In genomic region chr4:152832757-152833363, GRCm38 (mm10) we compare ENCODE assay signal across 10 mouse cellular contexts.
DNase-seq lines count a peak whose midpoint lies in the region; ATAC-seq and TF ChIP-seq lines count a peak whose summit lies in the region.
"Had no signal": no experiment of that assay in that cellular context is flagged by ENCODE, and none has a peak within 500 bp of the region (broad histone marks: within the 10 kb centered on the region; RNA-seq: fewer than 3 reads in every experiment).

No protein-coding gene starts in this region.

- 93% methylated on average over 10 of the region's 10 CpGs for WGBS in kidney, embryonic 14.5 days
- WGBS in forebrain, embryonic 10.5 days: 64% methylated on average over 10 of the region's 10 CpGs
- WGBS in hindbrain, postnatal 0 days: 41% methylated on average over 10 of the region's 10 CpGs
- 63% methylated on average over 10 of the region's 10 CpGs for WGBS in neural tube, embryonic 12.5 days

- no peak overlapping the region for H3K4me2 ChIP-seq in kidney, embryonic 14.5 days (replicated peaks; ENCODE audit: low read depth, low read length)
- no peak overlapping the region for H3K4me2 ChIP-seq in hindbrain, postnatal 0 days (ENCODE audit: low read depth, low read length)
- H3K4me2 ChIP-seq in neural tube, embryonic 12.5 days (replicated peaks): 0 out of 2 replicates have a peak overlapping the region, but pooled peaks have one; percentile 27

- ATAC-seq in kidney, embryonic 14.5 days (ENCODE audit: low FRiP score, low TSS enrichment): no peak
- ATAC-seq in hindbrain, postnatal 0 days: no peak
- ATAC-seq in neural tube, embryonic 12.5 days (ENCODE audit: low FRiP score, low read depth): peak; percentile 13; the same call in 1 of the 2 replicates
- no peak for ATAC-seq in monocyte, adult 5-6 weeks (replicated peaks; ENCODE audit: insufficient number of reproducible peaks, low FRiP score, low TSS enrichment, poor library complexity, severe bottlenecking)
- ATAC-seq: CD4-positive, CD25-positive, alpha-beta regulatory T cell, adult 4 months had no signal

- H3K27me3 ChIP-seq in kidney, embryonic 14.5 days (ENCODE audit: control insufficient read depth, insufficient read depth, low read length): no peaks in the 10 kb centered on the region; the same call in 1 of the 2 replicates
- peaks cover 72% of the 10 kb centered on the region for H3K27me3 ChIP-seq in forebrain, embryonic 10.5 days (ENCODE audit: poor library complexity, severe bottlenecking)
- H3K27me3 ChIP-seq in hindbrain, postnatal 0 days (ENCODE audit: insufficient read depth, low read length): no peaks in the 10 kb centered on the region
- H3K27me3 ChIP-seq in neural tube, embryonic 12.5 days (replicated peaks): peaks cover 9% of the 10 kb centered on the region

- no peaks in the 10 kb centered on the region for H3K36me3 ChIP-seq in kidney, embryonic 14.5 days (ENCODE audit: control insufficient read depth, insufficient read depth, low read length)
- no peaks in the 10 kb centered on the region for H3K36me3 ChIP-seq in forebrain, embryonic 10.5 days (replicated peaks)
- H3K36me3 ChIP-seq in hindbrain, postnatal 0 days (ENCODE audit: insufficient read depth, low read length): no peaks in the 10 kb centered on the region
- H3K36me3 ChIP-seq in neural tube, embryonic 12.5 days: no peaks in the 10 kb centered on the region

- 0 out of 2 replicates have a peak, but pooled peaks cover 7% of the 10 kb centered on the region for H3K4me1 ChIP-seq in kidney, embryonic 14.5 days (ENCODE audit: control insufficient read depth, insufficient read depth, low read length)
- peaks cover 45% of the 10 kb centered on the region for H3K4me1 ChIP-seq in forebrain, embryonic 10.5 days
- peaks cover 22% of the 10 kb centered on the region for H3K4me1 ChIP-seq in hindbrain, postnatal 0 days (ENCODE audit: insufficient read depth, low read length)
- H3K4me1 ChIP-seq in neural tube, embryonic 12.5 days: peaks cover 36% of the 10 kb centered on the region

- TF ChIP-seq CTCF in hindbrain, postnatal 0 days (IDR thresholded peaks at IDR 0.05; ENCODE audit: low read depth): no peak

- no peak overlapping the region for H3K4me3 ChIP-seq in kidney, embryonic 14.5 days (ENCODE audit: low read length)
- H3K4me3 ChIP-seq in forebrain, embryonic 10.5 days: no peak overlapping the region
- H3K4me3 ChIP-seq in hindbrain, postnatal 0 days (ENCODE audit: low read length): no peak overlapping the region
- no peak overlapping the region for H3K4me3 ChIP-seq in neural tube, embryonic 12.5 days

- peaks cover 5% of the 10 kb centered on the region; the same call in 1 of the 2 replicates for H3K9me3 ChIP-seq in kidney, embryonic 14.5 days (ENCODE audit: control insufficient read depth, low read length)
- H3K9me3 ChIP-seq in forebrain, embryonic 10.5 days: peaks cover 31% of the 10 kb centered on the region
- H3K9me3 ChIP-seq in hindbrain, postnatal 0 days (ENCODE audit: low read length): no peaks in the 10 kb centered on the region
- peaks cover 15% of the 10 kb centered on the region for H3K9me3 ChIP-seq in neural tube, embryonic 12.5 days

- DNase-seq in kidney, postnatal 36 days: peak; percentile 2 to 6
- no peak for DNase-seq in forebrain, embryonic 10.5 days (ENCODE audit: extremely low spot score, low spot score)
- peak; percentile 57 for DNase-seq in hindbrain, postnatal 0 days (ENCODE audit: low spot score)
- DNase-seq in kidney, postnatal 25 days: no peak
- no peak for DNase-seq in kidney, adult 18-20 months
- DNase-seq: thymus, postnatal 14 days had no signal

- H3K27ac ChIP-seq in kidney, embryonic 14.5 days (ENCODE audit: low read depth, low read length): no peak overlapping the region
- H3K27ac ChIP-seq in forebrain, embryonic 10.5 days: peak overlapping the region; percentile 81
- H3K27ac ChIP-seq in hindbrain, postnatal 0 days: peak overlapping the region; percentile 2; the same call in 1 of the 2 replicates
- H3K27ac ChIP-seq in neural tube, embryonic 12.5 days: peak overlapping the region; percentile 59

- no peak overlapping the region for H3K9ac ChIP-seq in kidney, embryonic 14.5 days (ENCODE audit: low read depth, low read length)
- H3K9ac ChIP-seq in hindbrain, postnatal 0 days (replicated peaks; ENCODE audit: low read length): no peak overlapping the region
- H3K9ac ChIP-seq in neural tube, embryonic 12.5 days: no peak overlapping the region

Comparison
In these comparisons a context has a peak if more than half of its experiments do, and no peak if none do; other contexts are left out.
1. DNase-seq: peak in kidney, postnatal 36 days (2 of 2) and hindbrain, postnatal 0 days (single experiment); none in forebrain, embryonic 10.5 days (single experiment), kidney, postnatal 25 days (0 of 2) and kidney, adult 18-20 months (single experiment).